Mouse (Mus musculus) stomach, embryonic 14.5 days (tissue): ENCODE data around the gene Lrrc29. TPM values are rescaled to one million over a fixed set of nuclear protein-coding genes. Genes with fewer than 3 reads are reported as not detected.

Experiments used
- ATAC-seq: fragments of 200-750 bp; cut with Nextera tagmentation; 2 replicates; pipeline ENCODE4 v1.8.0; 2017; ENCODE audit warnings: low read depth, moderate TSS enrichment; ENCODE audit not compliant: insufficient number of reproducible peaks, insufficient read depth, low FRiP score
- H3K27ac ChIP-seq: fragments of 300-500 bp; sonication (generic); 2 replicates; pipeline ENCODE4 v1.5.1; 2014; ENCODE audit warnings: mild to moderate bottlenecking, low read length, moderate library complexity, mixed read lengths
- H3K27me3 ChIP-seq: fragments of 300-500 bp; sonication (generic); 2 replicates; pipeline ENCODE4 v1.6.1; 2014; ENCODE audit warnings: low read length, control low read depth, mixed read lengths; ENCODE audit not compliant: control insufficient read depth, insufficient read depth
- H3K36me3 ChIP-seq: fragments of 300-500 bp; sonication (generic); 2 replicates; pipeline ENCODE4 v1.6.1; 2014; ENCODE audit warnings: mild to moderate bottlenecking, control low read depth, low read length, moderate library complexity, mixed read lengths; ENCODE audit not compliant: control insufficient read depth, insufficient read depth
- H3K4me1 ChIP-seq: fragments of 300-500 bp; sonication (generic); 2 replicates; pipeline ENCODE4 v1.6.1; 2014; ENCODE audit warnings: low read length, control low read depth, mixed read lengths; ENCODE audit not compliant: control insufficient read depth, insufficient read depth
- H3K4me2 ChIP-seq: fragments of 300-500 bp; sonication (generic); replicated peaks from 2 replicates; pipeline ENCODE4 v1.6.1; 2014; ENCODE audit warnings: low read depth, low read length, control low read depth
- H3K4me3 ChIP-seq: fragments of 300-500 bp; sonication (generic); 2 replicates; pipeline ENCODE4 v1.5.1; 2014; ENCODE audit warnings: low read depth, low read length, control low read depth
- H3K9ac ChIP-seq: fragments of 300-500 bp; sonication (generic); replicated peaks from 2 replicates; pipeline ENCODE4 v1.6.1; 2014; ENCODE audit warnings: low read depth, mild to moderate bottlenecking, control low read depth, low read length, moderate library complexity, mixed read lengths
- H3K9me3 ChIP-seq: fragments of 300-500 bp; sonication (generic); 2 replicates; pipeline ENCODE4 v1.6.1; 2016; ENCODE audit warnings: low read depth, low read length, control low read depth; ENCODE audit not compliant: control insufficient read depth
- WGBS: fragments of 180-500 bp; shearing (Covaris S2); extraction: QIAGEN DNeasy Blood & Tissue Kit; methylation state at CpG from one replicate; pipeline ENCODE4 v1.1.7; 2014; 5-methylcytosine and 5-hydroxymethylcytosine counted together
- polyA plus RNA-seq: library from polyadenylated mRNA; unstranded; fragments of >200 nt; fragmentation: Nextera tagmentation; extraction: Ambion mirVana; gene quantifications from 2 replicates; pipeline ENCODE4 v1.2.1, GENCODE M21; 2014

The Lrrc29 gene
- polyA plus RNA-seq, 1 experiment from 2014 or later = 2.6 TPM

DNA sequence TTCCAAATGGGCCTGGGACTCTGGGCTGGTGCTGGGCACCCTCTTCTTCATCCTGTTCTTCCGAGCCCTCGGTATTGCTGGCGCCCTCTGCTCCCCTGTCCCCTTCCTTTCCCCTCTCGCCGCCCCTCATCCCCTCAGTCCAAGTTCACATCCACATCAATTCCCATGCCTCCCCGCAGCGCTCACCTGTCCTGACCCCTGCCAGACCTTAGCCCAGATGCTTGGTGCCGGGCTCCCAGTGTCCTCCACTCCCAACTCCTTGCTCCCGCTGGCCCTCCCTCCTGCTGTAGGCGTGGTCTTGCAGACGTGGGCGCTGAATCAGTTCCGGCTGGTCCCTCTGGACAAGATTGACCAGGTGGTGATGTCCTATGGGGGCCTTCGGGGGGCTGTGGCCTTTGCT is 30.6 kb upstream of the Lrrc29 start:
- H3K9ac ChIP-seq = no peak overlapping the region
- no peak overlapping the region for H3K4me2 ChIP-seq
- no peak overlapping the region for H3K27ac ChIP-seq
- 84% methylated on average over 14 of the region's 14 CpGs for WGBS
- no peak overlapping the region for H3K4me3 ChIP-seq
- ATAC-seq = no peak
- no peaks in the 10 kb centered on the region for H3K27me3 ChIP-seq
- no peaks in the 10 kb centered on the region for H3K36me3 ChIP-seq
- H3K4me1 ChIP-seq = no peaks in the 10 kb centered on the region; the same call in 1 of the 2 replicates
- no peaks in the 10 kb centered on the region for H3K9me3 ChIP-seq

DNA sequence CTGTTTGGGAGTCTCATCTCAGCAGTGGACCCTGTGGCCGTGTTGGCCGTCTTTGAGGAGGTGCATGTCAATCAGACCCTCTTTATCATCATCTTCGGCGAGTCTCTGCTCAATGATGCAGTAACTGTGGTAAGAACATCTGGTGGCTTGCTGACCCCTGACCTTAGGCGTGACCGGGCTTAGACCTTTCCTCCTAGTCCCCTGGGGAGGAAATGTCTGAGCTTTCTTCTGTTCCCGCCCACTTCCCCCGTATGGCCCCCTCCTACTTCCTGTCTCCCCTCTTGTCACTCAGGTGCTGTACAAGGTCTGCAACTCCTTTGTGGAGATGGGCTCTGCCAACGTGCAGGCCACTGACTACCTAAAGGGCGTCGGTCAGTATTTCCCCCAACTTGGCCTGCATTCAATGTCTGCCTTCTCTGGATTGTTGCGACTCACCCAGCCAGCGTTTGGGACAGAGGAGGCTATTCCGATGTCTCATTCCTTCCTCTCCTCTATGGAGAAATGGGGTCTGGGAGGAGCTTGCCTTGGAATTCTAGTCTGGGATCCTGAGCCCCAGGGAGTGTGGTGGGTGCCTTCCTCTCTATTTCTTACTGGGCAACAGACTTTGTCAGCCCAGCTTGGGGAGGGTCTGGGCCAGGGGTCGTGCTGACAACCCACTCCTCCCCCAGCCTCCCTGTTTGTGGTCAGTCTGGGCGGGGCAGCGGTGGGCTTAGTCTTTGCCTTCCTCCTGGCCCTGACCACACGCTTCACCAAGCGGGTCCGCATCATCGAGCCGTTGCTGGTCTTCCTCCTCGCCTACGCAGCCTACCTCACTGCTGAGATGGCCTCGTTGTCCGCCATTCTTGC is 29.3 kb upstream of the Lrrc29 start:
- no peak for ATAC-seq
- H3K27ac ChIP-seq = no peak overlapping the region
- H3K27me3 ChIP-seq = no peaks in the 10 kb centered on the region
- no peaks in the 10 kb centered on the region; the same call in 1 of the 2 replicates for H3K4me1 ChIP-seq
- WGBS = 73% methylated on average over 26 of the region's 26 CpGs
- H3K4me3 ChIP-seq = no peak overlapping the region
- no peaks in the 10 kb centered on the region for H3K36me3 ChIP-seq
- no peak overlapping the region for H3K4me2 ChIP-seq
- no peaks in the 10 kb centered on the region for H3K9me3 ChIP-seq
- H3K9ac ChIP-seq = no peak overlapping the region

DNA sequence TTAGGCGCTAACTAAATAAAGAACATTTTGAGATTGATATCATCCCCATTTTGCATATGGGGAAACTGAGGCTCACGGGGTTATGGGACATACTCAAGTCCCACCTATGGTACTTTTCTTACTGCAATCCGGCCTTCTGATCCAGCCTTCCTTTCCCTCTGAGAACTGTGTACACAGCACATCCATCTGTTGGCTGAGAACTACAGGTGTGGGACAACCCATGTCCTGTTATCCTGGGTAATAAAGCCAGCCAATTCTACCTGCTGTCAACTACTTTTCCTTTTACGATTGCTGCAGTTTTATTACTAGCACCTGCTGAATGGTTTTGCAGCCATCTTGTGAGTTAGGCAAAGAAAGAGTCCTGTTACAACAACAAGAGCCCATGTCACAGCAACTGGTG is 28.5 kb upstream of the Lrrc29 start:
- Histone ChIP-seq H3K9me3 (no peaks in the 10 kb centered on the region), H3K27me3 (no peaks in the 10 kb centered on the region), H3K9ac (no peak overlapping the region), H3K4me2 (no peak overlapping the region), H3K4me1 (peaks cover 6% of the 10 kb centered on the region), H3K36me3 (no peaks in the 10 kb centered on the region), H3K27ac (no peak overlapping the region), H3K4me3 (no peak overlapping the region)
- ATAC-seq = no peak
- 91% methylated on average over 4 of the region's 4 CpGs for WGBS

DNA sequence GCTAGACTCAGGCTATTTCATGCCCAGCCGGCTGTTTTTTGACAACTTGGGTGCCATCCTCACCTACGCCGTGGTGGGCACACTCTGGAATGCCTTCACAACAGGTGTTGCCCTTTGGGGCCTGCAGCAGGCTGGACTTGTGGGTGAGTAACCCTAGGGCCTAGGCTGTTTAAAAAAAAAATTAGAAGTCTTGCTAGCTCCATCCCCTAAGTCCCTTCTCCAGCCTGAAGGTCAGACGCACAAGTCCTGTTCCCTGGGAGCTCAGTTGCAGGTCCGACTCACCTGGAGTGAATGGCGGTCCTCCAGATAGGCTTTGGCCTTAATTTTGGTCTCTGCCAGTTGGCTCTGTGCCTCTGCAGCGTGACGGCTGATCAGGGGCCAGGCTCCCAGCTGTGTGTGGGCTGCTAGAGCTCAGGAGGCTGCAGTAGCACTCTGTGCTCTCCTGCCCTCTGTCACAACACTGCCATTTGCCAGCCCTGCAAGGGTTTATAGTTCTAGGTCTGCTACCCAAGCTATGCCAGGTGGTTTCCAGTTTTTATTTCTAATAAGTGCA is 27.6 kb upstream of the Lrrc29 start:
- no peaks in the 10 kb centered on the region for H3K27me3 ChIP-seq
- no peak overlapping the region for H3K4me3 ChIP-seq
- H3K9ac ChIP-seq = no peak overlapping the region
- WGBS = 78% methylated on average over 8 of the region's 8 CpGs
- H3K27ac ChIP-seq = no peak overlapping the region
- H3K4me2 ChIP-seq = no peak overlapping the region
- H3K36me3 ChIP-seq = no peaks in the 10 kb centered on the region
- peaks cover 6% of the 10 kb centered on the region for H3K4me1 ChIP-seq
- H3K9me3 ChIP-seq = no peaks in the 10 kb centered on the region
- no peak for ATAC-seq

DNA sequence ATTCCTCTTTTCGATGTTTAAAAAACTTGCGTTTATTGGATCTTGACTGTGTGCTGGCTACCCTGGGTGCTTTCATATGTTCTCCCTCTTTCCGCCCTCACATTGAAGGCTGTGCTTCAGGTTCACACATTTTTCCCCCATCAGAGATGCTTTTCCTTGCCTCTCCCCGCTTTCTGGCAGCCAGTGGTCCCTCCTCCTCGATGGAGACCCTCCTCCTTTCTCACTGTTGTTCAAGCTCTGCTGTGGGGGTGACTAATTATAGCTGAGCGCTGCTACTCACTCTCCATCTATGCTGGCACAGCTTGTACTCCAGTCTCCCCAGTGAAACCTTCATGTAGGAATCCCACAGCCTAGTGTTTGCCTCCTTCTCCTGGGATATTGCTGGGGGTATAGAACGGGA is 24.1 kb upstream of the Lrrc29 start:
- no peak for ATAC-seq
- Histone ChIP-seq H3K4me1 (peaks cover 16% of the 10 kb centered on the region), H3K36me3 (no peaks in the 10 kb centered on the region), H3K9me3 (no peaks in the 10 kb centered on the region), H3K27ac (no peak overlapping the region), H3K27me3 (no peaks in the 10 kb centered on the region), H3K9ac (0 out of 2 replicates have a peak overlapping the region, but pooled peaks have one; percentile 3), H3K4me3 (peak overlapping the region; percentile 80; the same call in 1 of the 2 replicates), H3K4me2 (peak overlapping the region; percentile 95)
- WGBS = 43% methylated on average over 7 of the region's 7 CpGs

DNA sequence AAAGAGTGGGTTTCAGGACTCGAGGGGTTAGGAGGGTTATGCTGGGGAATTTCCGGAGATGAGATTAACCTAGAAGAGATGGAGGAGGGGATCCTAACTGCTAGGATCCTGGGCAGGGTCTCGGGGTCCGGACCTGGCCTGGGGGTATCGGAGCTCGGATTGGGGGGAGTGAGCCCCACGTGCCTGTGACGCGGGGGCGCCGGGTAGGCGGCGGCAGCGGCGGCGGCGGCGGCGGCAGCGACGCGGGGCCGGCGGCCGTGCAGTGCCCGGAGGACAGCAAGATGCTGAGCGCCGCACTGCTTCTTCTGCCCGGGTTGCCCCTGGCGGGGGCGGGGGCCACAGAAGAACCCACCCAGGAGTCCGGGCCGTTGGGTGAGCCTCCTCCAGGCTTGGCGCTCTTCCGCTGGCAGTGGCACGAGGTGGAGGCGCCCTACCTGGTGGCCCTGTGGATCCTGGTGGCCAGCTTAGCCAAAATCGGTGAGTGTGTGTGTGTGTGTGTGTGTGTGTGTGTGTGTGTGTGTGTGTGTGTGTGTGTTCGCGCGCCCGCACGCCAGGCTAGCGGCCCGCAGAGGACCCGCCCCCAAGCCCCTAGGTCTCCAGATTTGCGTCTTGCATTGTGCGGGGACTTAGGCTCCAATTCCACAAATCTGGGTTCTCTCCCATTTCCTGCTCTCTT is 23.2 kb upstream of the Lrrc29 start:
- Histone ChIP-seq H3K4me3 (peak overlapping the region; percentile 80), H3K4me1 (peaks cover 19% of the 10 kb centered on the region), H3K9ac (peak overlapping the region; percentile 67), H3K36me3 (no peaks in the 10 kb centered on the region), H3K27ac (0 out of 2 replicates have a peak overlapping the region, but pooled peaks have one; percentile 34), H3K27me3 (no peaks in the 10 kb centered on the region), H3K9me3 (no peaks in the 10 kb centered on the region), H3K4me2 (peak overlapping the region; percentile 95)
- no peak for ATAC-seq
- 0% methylated on average over 42 of the region's 48 CpGs for WGBS

DNA sequence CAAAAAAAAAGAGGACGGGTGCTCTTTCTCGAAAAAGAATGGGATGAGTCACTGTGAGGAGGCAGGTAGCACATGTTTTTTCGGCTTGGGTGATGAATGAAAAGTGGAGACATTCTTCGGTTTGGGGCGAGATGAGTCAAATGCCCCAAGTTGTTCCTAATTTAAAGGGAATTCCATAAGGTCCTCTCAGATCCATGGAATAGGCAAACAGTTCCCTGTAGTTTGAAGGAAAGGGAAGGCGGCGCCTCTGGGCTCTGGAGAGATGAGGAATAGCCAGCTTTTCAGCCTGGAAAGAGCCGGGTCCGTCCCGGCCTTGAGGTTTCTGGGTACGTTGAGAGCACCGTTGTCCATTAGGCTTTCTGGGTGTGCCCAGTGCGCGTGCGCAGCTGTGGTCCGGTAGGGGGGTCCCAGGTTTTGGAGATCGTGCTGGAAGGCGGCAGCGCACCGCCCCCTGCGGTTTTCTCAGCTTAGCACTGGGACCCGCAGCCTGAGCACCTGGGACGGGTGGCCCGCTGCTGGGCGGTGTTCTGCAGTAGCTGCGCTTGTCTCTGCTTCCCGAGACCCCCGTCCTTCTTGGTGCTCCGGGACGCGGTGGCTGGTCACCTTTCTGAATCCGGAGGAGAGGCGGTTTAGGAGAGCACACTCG is 22.5 kb upstream of the Lrrc29 start, which contains the start of gene Slc9a5:
Gene Slc9a5 (plus strand): TSS at position 394 of the 646 bp plus-strand sequence.
- Histone ChIP-seq H3K9me3 (no peaks in the 10 kb centered on the region), H3K36me3 (no peaks in the 10 kb centered on the region), H3K27ac (peak within 1 kb of the TSS; percentile 89), H3K4me2 (peak within 1 kb of the TSS; percentile 95), H3K4me3 (peak within 1 kb of the TSS; percentile 80), H3K4me1 (peaks cover 20% of the 10 kb centered on the region), H3K27me3 (no peaks in the 10 kb centered on the region), H3K9ac (peak within 1 kb of the TSS; percentile 67)
- under 1% methylated on average over 34 of the region's 34 CpGs for WGBS
- no peak for ATAC-seq
